Mouse (Mus musculus) megakaryocyte progenitor cell, adult 5-6 weeks (primary cell): ENCODE measurements around the gene Casp3. TPM values are rescaled to one million over a fixed set of nuclear protein-coding genes. Genes with fewer than 3 reads are reported as not detected.
A peak's percentile ranks its signal among the peaks of the same experiment; 100 is the strongest.
"Not testable (repeated sequence)": the region's sequence is repeated elsewhere in the genome, so short reads cannot be mapped to it uniquely, and the experiment has no call there.

Experiments
- ATAC-seq: replicated peaks from 2 replicates; pipeline ENCODE4 v1.8.0; 2016; ENCODE audit warnings: mild to moderate bottlenecking, moderate TSS enrichment, inconsistent platforms; ENCODE audit not compliant: poor library complexity
- total RNA-seq, 2 experiments: library from RNA; stranded (forward) in 1 of 2; stranded (reverse) in 1 of 2; fragments of 157-497, 149-512 nt in 1 of 2; fragments of 200-1000 nt in 1 of 2; gene quantifications; 2 replicates each; pipeline versions ENCODE4 v1.2.3 to v1.2.4; 2015 to 2017

The Casp3 gene
- total RNA-seq (2015) = 35.4 and 53.7 TPM in 2 replicates
- total RNA-seq (2017) = 85.1 and 113 TPM in 2 replicates

DNA sequence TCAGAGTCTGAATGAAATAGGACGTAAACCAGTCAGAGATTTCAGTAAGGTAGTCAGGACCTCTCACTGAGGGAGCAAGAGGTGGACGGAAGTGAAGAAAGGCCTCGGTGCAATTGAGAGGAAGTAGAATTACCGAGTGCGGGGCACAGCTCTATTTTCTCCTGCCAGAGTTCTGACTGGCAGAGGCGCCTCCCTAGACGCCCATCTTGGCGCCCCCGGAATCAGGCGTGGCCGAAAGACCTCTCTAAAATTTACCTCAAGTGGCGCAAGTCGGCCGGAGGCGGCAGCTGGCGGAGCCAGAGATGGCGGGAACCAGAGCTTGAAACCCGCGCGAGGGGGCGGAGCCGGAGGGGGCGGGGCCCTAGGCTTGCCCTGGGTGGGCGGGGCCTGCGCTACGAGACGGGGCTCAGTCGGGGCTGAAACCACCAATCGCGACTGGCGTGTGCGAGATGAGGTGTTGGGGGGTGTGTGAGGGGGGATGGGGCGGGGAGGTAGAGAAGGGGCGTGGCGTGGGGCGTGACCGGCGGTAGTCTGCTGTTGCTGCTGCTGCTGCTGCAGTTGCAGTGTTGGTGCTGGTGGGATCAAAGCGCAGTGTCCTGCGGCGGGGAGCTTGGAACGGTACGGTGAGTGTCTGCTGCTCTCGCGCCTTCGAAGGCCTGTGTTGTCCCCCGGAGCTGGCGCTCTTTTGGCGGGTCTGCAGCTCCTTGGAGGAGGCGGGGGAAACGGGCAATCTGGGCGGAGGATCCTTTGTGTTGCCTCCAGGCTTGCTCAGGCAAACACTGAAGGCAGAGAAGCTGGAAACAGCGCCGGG lies at the start of gene Casp3, which contains the start of gene Primpol:
Casp3 (plus strand) TSS at position 413 of the 811 bp plus-strand sequence.
Primpol (minus strand) TSS at position 334 of the 811 bp plus-strand sequence.
- ATAC-seq = peak; percentile 83

DNA sequence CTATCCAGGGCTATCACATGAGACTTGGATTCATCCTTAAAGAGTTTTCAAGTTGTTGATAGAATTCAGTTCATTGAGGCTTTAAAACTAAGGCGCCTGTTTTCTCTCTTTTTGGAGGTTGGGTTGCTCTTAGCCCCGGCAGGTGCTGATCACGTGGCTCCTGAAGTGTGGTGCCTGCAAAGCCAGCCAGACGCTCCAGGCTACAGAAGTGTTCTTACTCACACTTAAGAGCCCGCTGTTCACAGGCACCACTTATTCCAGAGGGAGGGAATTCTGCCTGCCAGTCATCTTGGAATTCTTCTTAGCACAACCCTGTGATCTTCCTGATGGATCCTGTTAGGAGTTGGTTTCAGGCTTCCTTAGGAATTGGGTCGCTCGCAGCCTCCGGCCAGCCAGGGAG lies 49.1 kb upstream of the Casp3 start:
- ATAC-seq = no peak

DNA sequence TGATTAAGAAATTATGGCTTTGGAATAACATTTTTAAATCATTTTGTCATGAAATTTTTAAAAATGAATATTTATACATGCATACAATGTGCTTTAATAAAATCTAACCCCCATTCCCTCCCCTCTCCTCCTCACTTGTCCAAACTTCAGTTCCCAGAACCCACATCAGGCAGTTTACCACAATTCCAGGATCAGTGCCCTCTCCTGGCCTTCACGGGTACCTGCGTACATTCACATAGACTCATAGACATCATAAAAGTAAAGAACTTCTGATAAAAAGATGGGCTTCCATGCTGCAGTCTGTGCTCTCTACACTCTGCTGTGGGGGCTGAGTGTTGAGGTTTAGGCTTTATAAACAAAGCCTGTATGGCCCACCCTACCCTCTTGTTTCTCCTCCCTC lies 48.1 kb upstream of the Casp3 start:
- peak; percentile 65 for ATAC-seq

- ATAC-seq = peak; percentile 77
Measured at GRCm38 (mm10) chr8:46569659-46570441, 47.2 kb upstream of the Casp3 start.

- ATAC-seq = no peak
Measured at GRCm38 (mm10) chr8:46570673-46571072, 46.4 kb upstream of the Casp3 start.

GRCm38 (mm10) chr8:46573446-46573845 lies 43.6 kb upstream of the Casp3 start:
- no peak for ATAC-seq

DNA sequence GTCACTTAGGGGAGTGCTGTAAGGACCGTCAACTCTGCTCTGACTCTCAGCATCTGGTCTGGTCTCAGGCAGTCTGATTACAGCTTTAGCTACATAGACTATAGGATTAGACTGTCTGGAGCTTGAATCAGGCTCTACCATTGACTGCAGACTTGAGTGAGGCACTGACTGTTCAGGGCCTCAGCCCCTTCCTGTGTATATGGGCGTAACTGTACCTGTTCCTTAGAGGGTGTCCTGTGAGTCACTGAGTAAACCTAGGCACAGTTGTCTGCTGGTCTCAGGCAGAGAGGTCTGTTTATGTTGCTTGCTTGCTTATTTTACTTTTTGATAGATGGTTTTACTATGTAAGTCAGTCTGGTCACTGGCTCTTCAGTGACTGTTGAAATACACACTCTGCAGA lies 43.1 kb upstream of the Casp3 start:
- no peak for ATAC-seq

GRCm38 (mm10) chr8:46578794-46579193 lies 38.3 kb upstream of the Casp3 start:
- no peak for ATAC-seq

DNA sequence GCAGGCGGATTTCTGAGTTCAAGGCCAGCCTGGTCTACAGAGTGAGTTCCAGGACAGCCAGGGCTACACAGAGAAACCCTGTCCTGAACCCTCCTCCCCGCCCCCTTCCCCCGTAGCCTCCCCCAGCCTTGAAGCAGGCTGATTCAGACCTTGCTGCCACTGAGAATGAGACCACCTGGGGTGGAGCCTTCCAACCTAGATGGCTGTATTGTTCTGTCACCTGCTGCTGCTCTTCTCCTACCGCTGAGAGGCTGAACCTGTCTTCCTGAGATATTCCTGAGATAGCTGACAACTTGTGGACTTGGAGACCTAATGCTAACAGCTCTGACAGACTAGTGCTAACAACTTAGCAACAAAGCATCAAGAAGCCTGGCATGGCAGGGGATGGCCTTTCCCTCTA lies 32.8 kb upstream of the Casp3 start:
- ATAC-seq = not testable (repeated sequence)

DNA sequence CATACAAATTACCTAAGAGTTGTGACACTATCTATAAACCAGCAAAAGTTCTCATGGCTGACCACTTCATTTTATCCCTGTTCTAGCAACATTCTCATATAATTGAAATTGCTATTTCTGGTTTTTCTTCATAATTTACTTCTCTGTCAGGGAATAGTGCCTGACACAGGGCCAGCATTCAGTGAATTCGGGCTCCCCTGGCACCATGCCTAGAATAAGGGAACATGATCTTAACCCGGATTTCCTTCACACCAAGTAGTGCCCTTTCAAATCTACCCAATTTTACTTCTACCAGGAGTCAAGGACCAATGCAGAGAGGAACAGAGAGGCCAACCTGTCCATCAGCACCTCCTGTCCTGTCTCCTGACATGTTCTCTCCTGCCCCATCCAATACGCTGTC lies 31.5 kb upstream of the Casp3 start:
- ATAC-seq = no peak

GRCm38 (mm10) chr8:46587911-46588310 lies 29.2 kb upstream of the Casp3 start:
- peak; percentile 81 for ATAC-seq

GRCm38 (mm10) chr8:46588663-46589062 lies 28.4 kb upstream of the Casp3 start:
- peak; percentile 76 for ATAC-seq

DNA sequence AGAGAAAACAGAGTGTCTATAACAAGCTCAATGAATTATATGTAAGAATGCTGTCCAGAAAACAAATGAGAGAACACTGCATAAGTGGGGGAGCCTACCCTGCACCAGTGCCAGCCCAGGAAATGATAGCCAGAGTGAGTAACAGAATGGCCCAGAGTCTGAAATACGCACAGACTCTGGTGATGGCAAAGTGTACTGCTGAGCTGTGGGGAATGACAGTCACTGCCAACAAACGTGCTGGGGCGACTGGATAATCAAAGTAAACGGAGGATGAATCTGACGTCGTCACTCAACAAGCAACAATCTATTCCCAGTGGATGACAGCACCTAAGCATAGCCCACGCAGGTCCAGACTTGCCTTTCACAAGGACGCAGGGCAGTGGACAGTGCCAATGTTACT lies 24.0 kb upstream of the Casp3 start:
- no peak for ATAC-seq

- peak; percentile 20 for ATAC-seq
Measured at GRCm38 (mm10) chr8:46593772-46594171, 23.3 kb upstream of the Casp3 start.

GRCm38 (mm10) chr8:46595593-46595992 lies 21.5 kb upstream of the Casp3 start:
- peak; percentile 84 for ATAC-seq

- ATAC-seq = no peak
Measured at GRCm38 (mm10) chr8:46596530-46596929, 20.6 kb upstream of the Casp3 start.

GRCm38 (mm10) chr8:46597411-46597810 lies 19.7 kb upstream of the Casp3 start:
- ATAC-seq = no peak

DNA sequence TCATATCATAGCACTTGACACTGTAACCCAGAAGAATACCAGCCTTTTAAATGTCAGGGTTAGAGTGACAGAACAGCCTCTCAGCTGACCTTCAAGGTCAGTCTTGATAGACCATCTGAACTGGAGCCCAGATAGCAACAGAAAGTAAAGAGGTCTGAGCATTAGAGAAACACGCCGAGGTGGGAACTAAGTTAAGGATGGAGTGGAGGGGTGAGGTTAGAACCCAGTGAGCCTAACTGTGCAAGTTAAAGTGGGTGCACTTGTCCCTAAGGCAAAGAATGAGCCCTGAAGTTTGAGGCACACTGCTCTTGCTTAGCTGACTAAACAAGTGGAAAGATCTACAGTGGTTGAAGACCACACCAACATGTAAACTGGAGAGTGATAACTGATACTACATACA lies 19.0 kb upstream of the Casp3 start:
- ATAC-seq = no peak

GRCm38 (mm10) chr8:46598753-46599152 lies 18.3 kb upstream of the Casp3 start:
- ATAC-seq = peak; percentile 62

GRCm38 (mm10) chr8:46599314-46599904 lies 17.7 kb upstream of the Casp3 start:
- ATAC-seq = no peak

DNA sequence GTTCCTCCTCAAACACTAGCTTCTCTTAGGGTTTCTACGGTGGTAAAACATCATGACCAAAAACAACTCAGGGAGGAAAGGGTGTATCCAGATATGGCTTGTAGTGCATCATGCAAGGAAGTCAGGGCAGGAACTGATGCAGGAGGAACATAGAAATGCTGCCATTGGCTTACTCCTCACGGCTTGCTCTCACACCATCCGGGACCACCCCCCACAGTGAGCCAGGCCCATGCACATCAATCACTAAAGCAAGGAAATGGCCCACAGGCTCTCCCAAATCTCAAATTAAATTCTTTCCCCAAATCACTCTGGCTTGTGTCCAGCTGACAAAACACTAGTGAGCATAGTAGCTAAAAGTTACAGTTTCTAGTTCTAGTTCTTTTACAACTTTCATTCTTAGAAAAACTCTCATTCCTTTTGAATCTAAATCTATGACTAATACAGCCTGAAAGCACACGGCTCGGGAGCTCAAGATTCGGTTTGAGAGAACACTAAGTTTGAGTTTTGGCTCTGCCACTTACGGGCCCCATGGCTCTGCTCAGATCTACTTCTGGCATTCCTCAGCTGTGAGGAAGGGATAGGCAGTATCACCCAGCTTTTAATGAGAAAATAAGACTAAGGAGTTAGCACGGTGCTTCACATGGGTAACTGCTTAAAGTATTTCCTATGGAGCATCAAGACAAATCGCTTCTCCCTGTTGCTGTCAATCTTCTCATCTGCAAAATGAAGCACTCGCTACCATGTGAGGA lies 16.0 kb upstream of the Casp3 start:
- ATAC-seq = no peak
